Mouse (Mus musculus) kidney, embryonic 16.5 days (tissue): ENCODE data around the gene Dcst2. TPM values are rescaled to one million over a fixed set of nuclear protein-coding genes. Genes with fewer than 3 reads are reported as not detected.

ENCODE experiments used
- ATAC-seq: fragments of 200-750 bp; cut with Nextera tagmentation; 2 replicates; pipeline ENCODE4 v1.8.0; 2017; ENCODE audit warnings: moderate TSS enrichment; ENCODE audit not compliant: low FRiP score, low TSS enrichment
- H3K27ac ChIP-seq: fragments of 300-500 bp; sonication (generic); 2 replicates; pipeline ENCODE4 v1.5.1; 2014; ENCODE audit warnings: low read length
- H3K27me3 ChIP-seq: fragments of 300-500 bp; sonication (generic); 2 replicates; pipeline ENCODE4 v1.6.1; 2014; ENCODE audit warnings: low read length, control low read depth, mixed read lengths; ENCODE audit not compliant: insufficient read depth
- H3K36me3 ChIP-seq: fragments of 300-500 bp; sonication (generic); 2 replicates; pipeline ENCODE4 v1.6.1; 2014; ENCODE audit warnings: low read length, control low read depth, mixed read lengths; ENCODE audit not compliant: insufficient read depth
- H3K4me1 ChIP-seq: fragments of 300-500 bp; sonication (generic); 2 replicates; pipeline ENCODE4 v1.6.1; 2014; ENCODE audit warnings: low read length, control low read depth, mixed read lengths; ENCODE audit not compliant: insufficient read depth
- H3K4me2 ChIP-seq: fragments of 300-500 bp; sonication (generic); replicated peaks from 2 replicates; pipeline ENCODE4 v1.6.1; 2014; ENCODE audit warnings: low read depth, low read length
- H3K4me3 ChIP-seq: fragments of 300-500 bp; sonication (generic); 2 replicates; pipeline ENCODE4 v1.5.1; 2014; ENCODE audit warnings: mild to moderate bottlenecking, low read length
- H3K9ac ChIP-seq: fragments of 300-500 bp; sonication (generic); replicated peaks from 2 replicates; pipeline ENCODE4 v1.6.1; 2014; ENCODE audit warnings: low read length
- H3K9me3 ChIP-seq: fragments of 300-500 bp; sonication (generic); 2 replicates; pipeline ENCODE4 v1.6.1; 2016; ENCODE audit warnings: low read length, control low read depth
- WGBS: fragments of 180-500 bp; shearing (Covaris S2); extraction: QIAGEN DNeasy Blood & Tissue Kit; methylation state at CpG from one replicate; pipeline ENCODE4 v1.1.7; 2014; 5-methylcytosine and 5-hydroxymethylcytosine counted together
- polyA plus RNA-seq: library from polyadenylated mRNA; unstranded; fragments of >200 nt; fragmentation: Nextera tagmentation; extraction: Ambion mirVana; gene quantifications from 2 replicates; pipeline ENCODE4 v1.2.1, GENCODE M21; 2015

Gene Dcst2
- polyA plus RNA-seq, 1 experiment from 2014 or later = 0.35 TPM

- under 1% methylated on average over 54 of the region's 56 CpGs for WGBS
These were observed 30.1 kb downstream of the Dcst2 start for GRCm38 (mm10) chr3:89391663-89392511.

DNA sequence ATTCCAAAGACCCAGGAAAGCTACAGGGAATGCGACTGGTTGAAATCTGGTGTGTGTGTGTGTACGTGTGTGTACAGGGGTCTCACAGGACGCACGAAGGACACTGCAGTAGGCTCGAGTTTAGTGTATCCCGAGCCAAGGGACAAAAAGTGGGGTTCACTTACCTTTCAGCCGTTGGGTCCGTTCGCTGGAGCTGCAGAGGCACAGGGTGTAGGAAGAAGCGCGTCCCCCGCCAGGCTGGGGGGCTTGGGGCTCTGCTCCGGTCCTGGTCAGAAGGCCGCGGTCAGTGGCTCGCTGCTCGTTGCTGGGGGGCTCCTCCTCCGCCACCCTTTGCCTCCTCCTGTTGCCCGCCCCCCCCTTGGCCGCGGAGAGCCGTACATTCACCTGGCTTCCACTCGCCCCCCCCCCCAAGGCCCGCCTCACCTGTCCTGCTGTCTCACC lies 31.1 kb downstream of the Dcst2 start:
- Histone ChIP-seq H3K36me3 (no peaks in the 10 kb centered on the region), H3K9ac (peak overlapping the region; percentile 80), H3K4me3 (peak overlapping the region; percentile 73), H3K4me1 (peaks cover 46% of the 10 kb centered on the region), H3K27me3 (no peaks in the 10 kb centered on the region), H3K9me3 (no peaks in the 10 kb centered on the region), H3K27ac (peak overlapping the region; percentile 87), H3K4me2 (peak overlapping the region; percentile 99)
- ATAC-seq = no peak
- WGBS = under 1% methylated on average over 17 of the region's 24 CpGs

More at GRCm38 (mm10) chr3:89391663-89392511, 30.1 kb downstream of the Dcst2 start:
- peak overlapping the region; percentile 73 for H3K4me3 ChIP-seq
- no peak for ATAC-seq
- no peaks in the 10 kb centered on the region for H3K9me3 ChIP-seq
- peak overlapping the region; percentile 99 for H3K4me2 ChIP-seq
- H3K27me3 ChIP-seq = no peaks in the 10 kb centered on the region
- H3K36me3 ChIP-seq = no peaks in the 10 kb centered on the region
- peak overlapping the region; percentile 80 for H3K9ac ChIP-seq
- H3K4me1 ChIP-seq = peaks cover 55% of the 10 kb centered on the region
- peak overlapping the region; percentile 87 for H3K27ac ChIP-seq

- Histone ChIP-seq H3K9ac (peak overlapping the region; percentile 85), H3K27ac (peak overlapping the region; percentile 98), H3K4me1 (peaks cover 46% of the 10 kb centered on the region), H3K36me3 (no peaks in the 10 kb centered on the region), H3K4me3 (peak overlapping the region; percentile 73), H3K27me3 (no peaks in the 10 kb centered on the region), H3K4me2 (peak overlapping the region; percentile 99), H3K9me3 (no peaks in the 10 kb centered on the region)
- peak; percentile 94 for ATAC-seq
- 0% methylated on average over 15 of the region's 15 CpGs for WGBS
These were observed 31.8 kb downstream of the Dcst2 start for GRCm38 (mm10) chr3:89393605-89394004.

- under 1% methylated on average over 38 of the region's 42 CpGs for WGBS
- peak; percentile 58 for ATAC-seq
- Histone ChIP-seq H3K27me3 (no peaks in the 10 kb centered on the region), H3K4me3 (peak within 1 kb of the TSS; percentile 73), H3K9ac (peak within 1 kb of the TSS; percentile 85), H3K36me3 (no peaks in the 10 kb centered on the region), H3K27ac (peak within 1 kb of the TSS; percentile 98), H3K4me2 (peak within 1 kb of the TSS; percentile 99), H3K9me3 (no peaks in the 10 kb centered on the region), H3K4me1 (peaks cover 46% of the 10 kb centered on the region)
These were observed 32.5 kb downstream of the Dcst2 start, which contains the start of gene Zbtb7b for GRCm38 (mm10) chr3:89394006-89394893. Zbtb7b (minus strand) TSS chr3:89394776.

GRCm38 (mm10) chr3:89394894-89395256 lies 33.1 kb downstream of the Dcst2 start:
- H3K36me3 ChIP-seq = no peaks in the 10 kb centered on the region
- peak overlapping the region; percentile 85 for H3K9ac ChIP-seq
- H3K4me2 ChIP-seq = peak overlapping the region; percentile 99
- peak overlapping the region; percentile 98 for H3K27ac ChIP-seq
- H3K27me3 ChIP-seq = no peaks in the 10 kb centered on the region
- WGBS = under 1% methylated on average over 10 of the region's 12 CpGs
- ATAC-seq = peak; percentile 11
- H3K9me3 ChIP-seq = no peaks in the 10 kb centered on the region
- peak overlapping the region; percentile 73 for H3K4me3 ChIP-seq
- peaks cover 44% of the 10 kb centered on the region for H3K4me1 ChIP-seq

DNA sequence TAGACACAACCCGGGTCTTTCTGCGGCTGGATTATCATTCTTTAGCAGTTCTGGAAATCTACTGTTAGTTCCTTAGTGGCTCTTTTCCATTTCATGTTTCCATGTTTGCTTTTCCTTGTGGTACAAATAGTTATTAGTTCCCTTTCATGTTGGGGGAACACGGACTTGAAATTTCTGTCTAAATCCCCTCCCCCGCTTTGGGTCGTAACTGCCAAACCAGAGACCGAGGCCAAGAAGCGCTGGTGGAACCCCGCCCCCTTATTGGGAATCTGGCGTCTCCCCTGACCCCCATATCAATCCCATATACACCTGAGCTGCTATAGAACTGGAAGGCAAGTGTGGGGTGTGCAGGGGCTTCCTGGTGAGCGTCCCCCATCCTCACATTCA lies 33.6 kb downstream of the Dcst2 start:
- WGBS = 4% methylated on average over 10 of the region's 10 CpGs
- H3K36me3 ChIP-seq = no peaks in the 10 kb centered on the region
- peak overlapping the region; percentile 98 for H3K27ac ChIP-seq
- peak overlapping the region; percentile 99 for H3K4me2 ChIP-seq
- no peaks in the 10 kb centered on the region for H3K9me3 ChIP-seq
- peaks cover 38% of the 10 kb centered on the region for H3K4me1 ChIP-seq
- H3K9ac ChIP-seq = peak overlapping the region; percentile 85
- no peaks in the 10 kb centered on the region for H3K27me3 ChIP-seq
- peak overlapping the region; percentile 73 for H3K4me3 ChIP-seq
- no peak for ATAC-seq

DNA sequence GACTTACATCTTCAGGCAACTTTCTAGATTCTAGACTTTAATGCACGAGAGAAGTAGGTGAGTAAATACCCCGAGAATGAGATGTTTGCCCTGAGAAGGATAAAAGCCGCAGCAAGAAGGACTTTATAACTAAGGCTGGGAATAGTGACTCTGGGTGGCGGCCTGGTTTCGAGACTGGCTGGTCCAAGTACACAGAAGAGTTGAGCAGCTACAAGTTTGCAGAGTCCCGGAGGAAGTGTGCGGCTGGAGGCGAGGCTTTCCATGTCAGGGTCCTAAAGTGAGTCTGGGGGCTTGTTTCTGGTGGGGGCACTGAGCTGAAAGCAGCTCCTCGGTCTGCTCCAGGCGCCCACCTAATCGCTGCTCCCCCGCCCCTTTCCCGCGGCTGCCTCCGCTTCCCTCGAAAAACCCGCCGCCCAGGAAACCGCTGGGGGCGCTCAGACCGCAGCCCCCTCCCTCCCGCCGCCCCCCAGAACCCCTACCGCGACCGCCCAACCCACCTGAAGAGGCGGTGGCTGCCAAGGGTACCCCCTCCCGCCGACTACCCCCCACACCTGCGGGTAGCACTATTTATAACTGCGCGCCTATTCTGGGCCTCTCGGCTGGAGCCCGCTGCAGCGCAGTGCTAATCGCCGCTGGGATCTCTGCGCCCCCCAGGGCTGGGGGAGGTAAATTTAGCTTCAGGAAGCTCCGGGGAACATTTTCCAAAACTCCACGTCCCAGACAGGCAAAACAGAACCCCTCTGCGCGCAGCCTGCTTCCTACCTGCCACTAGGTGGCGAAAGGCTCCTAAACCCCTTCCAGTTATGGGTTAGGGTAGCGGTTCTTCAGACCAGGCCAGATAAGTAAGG lies 34.3 kb downstream of the Dcst2 start:
- H3K9ac ChIP-seq = peak overlapping the region; percentile 85
- ATAC-seq = no peak
- H3K4me3 ChIP-seq = peak overlapping the region; percentile 73
- H3K4me2 ChIP-seq = peak overlapping the region; percentile 99
- H3K36me3 ChIP-seq = no peaks in the 10 kb centered on the region
- peaks cover 32% of the 10 kb centered on the region for H3K4me1 ChIP-seq
- no peaks in the 10 kb centered on the region for H3K27me3 ChIP-seq
- no peaks in the 10 kb centered on the region for H3K9me3 ChIP-seq
- H3K27ac ChIP-seq = peak overlapping the region; percentile 27
- WGBS = under 1% methylated on average over 42 of the region's 44 CpGs

DNA sequence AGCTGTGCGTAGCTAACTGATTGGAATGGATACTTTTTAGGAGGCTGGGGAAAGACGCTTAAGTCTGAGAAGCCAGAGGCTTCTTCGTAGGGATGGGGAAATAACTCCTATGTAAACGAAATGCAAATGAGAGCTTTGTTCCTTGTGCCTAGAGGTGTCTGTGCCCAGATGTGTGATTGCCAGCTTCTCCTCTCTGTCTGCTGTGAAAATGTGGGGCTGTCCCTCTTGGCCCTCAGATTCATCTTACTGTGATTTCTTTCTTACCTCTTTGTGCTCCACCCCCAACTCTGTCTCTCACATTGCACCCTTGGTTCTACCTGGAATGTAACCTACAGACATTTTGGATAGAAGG lies 34.9 kb downstream of the Dcst2 start:
- Histone ChIP-seq H3K4me2 (peak overlapping the region; percentile 99), H3K27ac (peak overlapping the region; percentile 27), H3K9me3 (no peaks in the 10 kb centered on the region), H3K9ac (peak overlapping the region; percentile 85), H3K4me1 (peaks cover 26% of the 10 kb centered on the region), H3K4me3 (peak overlapping the region; percentile 73), H3K36me3 (0 out of 2 replicates have a peak, but pooled peaks cover 5% of the 10 kb centered on the region), H3K27me3 (no peaks in the 10 kb centered on the region)
- no peak for ATAC-seq
- WGBS = 2% methylated on average over 4 of the region's 4 CpGs

DNA sequence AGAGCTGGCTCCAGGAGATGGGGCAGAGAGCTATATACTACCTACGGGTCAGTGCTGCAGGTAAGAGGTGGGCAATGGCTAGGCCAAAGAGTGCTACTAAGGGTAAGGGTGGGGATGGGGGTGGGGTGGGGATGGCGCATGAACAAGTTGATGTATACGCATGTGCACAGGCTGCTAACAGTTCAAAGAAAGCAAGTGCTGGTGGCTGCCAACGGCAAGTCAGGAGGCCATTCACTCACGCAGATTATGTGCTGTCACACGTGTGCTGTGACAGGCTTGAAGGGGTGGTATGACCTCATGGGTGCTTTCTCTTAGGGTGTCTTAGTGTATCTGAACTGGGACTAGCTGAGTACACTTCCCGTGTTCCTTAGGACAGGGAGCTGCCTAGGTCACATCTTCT lies 39.6 kb downstream of the Dcst2 start:
- H3K36me3 ChIP-seq = peaks cover 26% of the 10 kb centered on the region
- no peak overlapping the region for H3K4me2 ChIP-seq
- no peak for ATAC-seq
- no peaks in the 10 kb centered on the region for H3K9me3 ChIP-seq
- 86% methylated on average over 7 of the region's 7 CpGs for WGBS
- H3K4me1 ChIP-seq = peaks cover 6% of the 10 kb centered on the region; the same call in 1 of the 2 replicates
- no peak overlapping the region for H3K27ac ChIP-seq
- H3K9ac ChIP-seq = no peak overlapping the region
- H3K4me3 ChIP-seq = no peak overlapping the region
- no peaks in the 10 kb centered on the region for H3K27me3 ChIP-seq
